Mouse (Mus musculus): ENCODE measurements around the gene Slc30a4.

Gene Slc30a4

GRCm38 (mm10) chr2:122681379-122682137 lies 20.9 kb downstream of the Slc30a4 start:
- DNase-seq (ENCODE audit: low read depth, low spot score), result peak; percentile 42

DNA sequence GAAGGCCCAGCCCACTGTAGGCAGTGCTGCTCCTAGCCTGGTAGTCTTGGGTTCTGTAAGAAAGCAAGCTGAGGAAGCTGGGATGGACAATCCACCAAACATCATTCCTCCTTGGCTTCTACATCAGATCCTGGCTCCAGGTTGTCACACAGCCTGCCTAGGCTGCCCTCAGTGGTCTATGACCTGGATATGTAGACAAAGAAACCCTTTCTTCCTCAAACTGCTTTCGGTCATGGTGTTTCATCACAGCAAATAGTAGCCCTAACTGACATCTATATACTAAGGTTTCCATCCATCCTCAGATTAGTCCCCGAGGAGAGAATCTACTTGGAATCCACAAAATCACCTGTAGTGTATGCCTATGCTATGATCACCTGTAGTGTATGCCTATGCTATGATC lies 27.3 kb downstream of the Slc30a4 start:
- DNase-seq (ENCODE audit: low read depth, low spot score), result no peak

DNA sequence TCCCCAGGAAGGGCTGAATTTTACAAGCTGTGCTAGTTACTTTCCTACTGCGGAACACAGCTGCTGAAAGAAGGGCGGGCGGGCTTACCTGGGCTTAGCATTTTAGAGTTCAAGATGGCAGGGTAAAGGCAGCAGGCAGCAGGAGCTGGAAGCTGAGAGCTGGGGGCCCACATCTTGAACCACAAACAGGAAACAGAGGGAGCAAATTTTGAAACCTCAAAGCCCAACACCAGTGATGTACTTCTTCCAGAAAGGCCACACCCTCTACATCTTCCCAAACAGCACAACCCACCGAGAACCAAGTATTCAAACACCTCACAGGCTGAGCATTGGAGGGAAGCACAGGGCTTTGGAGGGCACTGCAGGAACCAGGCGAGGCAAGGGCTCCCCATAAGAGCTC lies 29.6 kb downstream of the Slc30a4 start:
- no peak for DNase-seq (ENCODE audit: low read depth, low spot score)

DNA sequence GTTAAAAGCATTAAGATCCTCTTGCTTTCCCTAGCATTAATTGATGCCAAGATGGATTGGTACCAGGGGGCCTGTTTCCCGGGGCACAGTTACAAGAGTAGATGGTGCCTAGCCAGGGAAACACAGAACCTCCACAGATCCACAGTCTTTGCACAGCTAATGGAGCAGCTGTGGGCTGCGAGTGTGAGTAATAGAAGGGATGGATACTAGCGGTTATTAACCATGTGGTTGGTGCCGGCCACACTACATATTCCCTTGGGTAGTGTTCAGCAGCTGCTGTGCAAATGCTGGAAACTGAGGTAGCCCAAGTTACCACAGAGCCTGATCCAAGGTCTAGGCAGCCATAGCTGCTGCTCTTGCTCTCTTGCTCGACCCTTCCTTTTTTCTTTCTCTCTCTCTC lies 30.7 kb downstream of the Slc30a4 start:
- DNase-seq (ENCODE audit: low read depth, low spot score), result no peak

DNA sequence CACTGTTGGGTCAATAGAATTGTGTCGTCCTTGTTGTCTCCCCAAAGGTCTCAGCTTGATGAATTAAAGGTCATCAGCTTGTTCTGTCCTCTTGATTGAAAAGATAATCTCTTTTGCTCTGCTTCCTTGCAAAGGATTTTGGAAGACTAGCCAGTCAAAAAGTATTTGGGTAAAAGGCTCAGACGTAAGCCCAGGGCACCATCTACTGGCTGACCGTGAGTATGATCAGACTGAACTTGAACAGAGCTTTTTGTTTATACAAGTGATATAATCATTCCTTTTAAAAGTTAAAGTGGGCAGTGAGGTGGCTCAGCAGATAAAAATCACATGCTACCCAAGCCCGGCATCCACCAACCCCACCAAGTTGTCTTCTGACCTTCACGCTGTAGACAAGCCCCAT lies 34.6 kb downstream of the Slc30a4 start:
- peak; percentile 33 for DNase-seq (ENCODE audit: low read depth, low spot score)

DNA sequence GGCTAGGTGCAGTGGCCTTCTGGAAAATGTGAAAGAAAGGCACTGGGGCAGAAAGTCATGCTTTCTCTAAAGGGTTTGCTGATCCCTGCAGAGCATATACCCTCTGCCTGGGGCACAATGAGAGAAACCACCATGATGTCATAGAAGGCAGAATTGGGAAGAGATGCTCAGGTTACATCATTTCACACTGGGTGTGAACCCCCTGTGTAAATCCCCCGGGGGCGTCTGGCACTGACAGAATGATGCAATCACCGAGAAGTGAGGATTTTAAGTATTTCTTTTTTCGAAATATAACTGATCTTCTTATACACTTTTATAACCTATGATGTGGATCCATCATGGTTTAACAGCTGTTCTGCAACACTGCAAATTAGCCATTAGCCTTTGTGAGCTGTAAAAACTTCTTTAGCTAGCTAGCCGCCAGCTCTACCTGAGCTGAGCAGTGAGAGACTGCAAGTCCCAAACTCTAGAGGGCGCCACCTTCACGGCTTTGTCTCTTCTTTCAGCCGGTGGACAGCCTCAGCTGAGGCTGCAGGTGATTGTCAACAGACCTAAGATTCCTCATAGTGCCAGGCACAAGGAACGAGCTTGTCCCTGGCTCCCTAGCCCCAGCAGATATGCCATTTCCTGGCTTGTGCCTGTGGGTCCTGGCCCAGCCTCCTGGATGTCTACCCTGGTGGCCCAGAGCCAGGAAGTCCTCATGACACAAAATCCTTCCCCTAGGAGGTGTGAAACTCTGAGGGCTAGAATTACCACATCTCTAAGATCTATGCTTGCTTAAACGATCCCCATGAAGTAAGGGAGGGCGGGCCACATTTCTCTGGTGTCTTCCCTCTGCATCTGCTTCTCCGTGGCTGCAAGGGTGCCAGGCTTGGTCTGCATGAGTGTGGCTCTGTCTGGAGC lies 36.2 kb downstream of the Slc30a4 start:
- DNase-seq (ENCODE audit: low read depth, low spot score), result no peak

- DNase-seq (ENCODE audit: low read depth, low spot score), result no peak
Measured at GRCm38 (mm10) chr2:122665253-122665972, 37.0 kb downstream of the Slc30a4 start.

GRCm38 (mm10) chr2:122659825-122660224 lies 42.6 kb downstream of the Slc30a4 start:
- no peak for DNase-seq (ENCODE audit: low read depth, low spot score)

DNA sequence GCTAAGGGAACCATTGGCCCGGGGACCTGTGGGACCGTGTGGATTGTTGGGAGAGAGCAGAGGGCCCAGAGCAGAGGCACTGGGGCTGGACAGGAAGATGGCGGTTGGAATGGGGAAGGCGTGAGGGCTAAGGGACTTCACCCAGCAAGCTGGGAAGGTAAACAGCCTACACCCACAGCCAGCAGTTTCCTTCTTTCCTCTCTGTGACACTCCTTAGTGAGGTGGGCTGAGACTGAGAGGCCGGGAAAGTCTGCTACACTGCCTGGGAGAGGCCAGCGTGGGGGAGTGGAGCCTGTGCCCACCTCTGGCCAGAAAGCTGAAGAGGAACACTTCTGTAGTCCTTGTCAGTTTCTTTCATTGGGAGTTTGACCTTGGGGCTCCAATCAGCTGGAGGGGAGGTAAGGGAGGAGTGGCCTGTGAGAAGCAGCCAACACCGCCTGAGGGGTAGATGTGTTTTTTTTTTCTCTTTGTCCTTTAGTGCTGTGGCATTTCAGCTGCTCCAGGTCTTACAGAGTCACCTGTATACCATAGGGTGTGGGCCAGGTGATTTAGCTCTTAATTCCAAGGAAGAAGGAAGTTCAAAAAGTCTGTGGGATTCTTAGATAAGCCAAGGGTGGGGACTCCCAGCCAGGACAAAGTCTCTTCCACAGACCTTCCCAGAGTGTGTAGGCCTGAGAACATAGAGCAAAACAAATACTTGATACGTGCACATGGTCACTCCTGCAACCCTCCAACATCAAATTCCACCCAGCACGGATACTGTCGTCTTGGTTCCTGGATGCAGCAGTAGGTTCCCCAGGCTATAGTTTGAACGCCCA lies 44.5 kb downstream of the Slc30a4 start:
- no peak for DNase-seq (ENCODE audit: low read depth, low spot score)

DNA sequence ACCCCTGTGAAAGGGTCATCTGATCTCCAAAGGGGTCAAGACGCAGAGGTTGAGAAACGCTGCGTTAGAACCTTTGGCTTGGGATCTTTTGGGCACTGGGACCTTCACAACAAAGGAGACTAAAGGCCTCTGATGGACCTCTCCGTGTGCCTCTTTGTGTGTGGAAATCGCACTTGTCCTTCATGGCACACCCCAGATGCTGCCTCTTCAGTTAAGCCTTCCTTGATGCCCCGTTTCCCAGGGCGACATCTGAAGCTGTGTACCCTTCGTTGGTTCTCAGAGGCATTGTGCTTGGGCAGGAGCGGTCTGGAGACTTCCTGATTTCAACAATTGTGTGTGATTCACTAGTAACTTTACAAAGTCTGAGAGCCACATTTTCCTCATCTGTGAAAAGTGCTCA lies 45.7 kb downstream of the Slc30a4 start:
- no peak for DNase-seq (ENCODE audit: low read depth, low spot score)

DNA sequence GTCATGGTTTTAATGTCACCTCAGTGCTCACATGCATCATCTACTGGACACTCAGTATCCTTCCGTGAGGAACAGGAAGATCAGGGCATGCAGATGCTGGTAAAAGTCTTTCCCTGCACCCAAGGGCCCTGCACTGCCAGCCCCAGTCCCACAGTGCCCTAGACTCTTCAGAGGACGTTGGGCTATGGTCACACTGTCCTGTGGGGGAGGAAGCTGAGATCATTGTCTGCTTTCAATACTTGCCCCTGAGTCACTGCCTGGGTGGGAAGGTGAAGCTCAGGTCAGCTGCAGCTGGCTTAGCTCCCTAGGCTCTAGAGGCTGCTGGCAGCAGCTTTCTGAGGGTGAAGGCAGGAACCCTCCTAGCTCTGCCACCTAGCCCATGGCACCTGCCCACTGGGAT lies 46.4 kb downstream of the Slc30a4 start:
- no peak for DNase-seq (ENCODE audit: low read depth, low spot score)

DNA sequence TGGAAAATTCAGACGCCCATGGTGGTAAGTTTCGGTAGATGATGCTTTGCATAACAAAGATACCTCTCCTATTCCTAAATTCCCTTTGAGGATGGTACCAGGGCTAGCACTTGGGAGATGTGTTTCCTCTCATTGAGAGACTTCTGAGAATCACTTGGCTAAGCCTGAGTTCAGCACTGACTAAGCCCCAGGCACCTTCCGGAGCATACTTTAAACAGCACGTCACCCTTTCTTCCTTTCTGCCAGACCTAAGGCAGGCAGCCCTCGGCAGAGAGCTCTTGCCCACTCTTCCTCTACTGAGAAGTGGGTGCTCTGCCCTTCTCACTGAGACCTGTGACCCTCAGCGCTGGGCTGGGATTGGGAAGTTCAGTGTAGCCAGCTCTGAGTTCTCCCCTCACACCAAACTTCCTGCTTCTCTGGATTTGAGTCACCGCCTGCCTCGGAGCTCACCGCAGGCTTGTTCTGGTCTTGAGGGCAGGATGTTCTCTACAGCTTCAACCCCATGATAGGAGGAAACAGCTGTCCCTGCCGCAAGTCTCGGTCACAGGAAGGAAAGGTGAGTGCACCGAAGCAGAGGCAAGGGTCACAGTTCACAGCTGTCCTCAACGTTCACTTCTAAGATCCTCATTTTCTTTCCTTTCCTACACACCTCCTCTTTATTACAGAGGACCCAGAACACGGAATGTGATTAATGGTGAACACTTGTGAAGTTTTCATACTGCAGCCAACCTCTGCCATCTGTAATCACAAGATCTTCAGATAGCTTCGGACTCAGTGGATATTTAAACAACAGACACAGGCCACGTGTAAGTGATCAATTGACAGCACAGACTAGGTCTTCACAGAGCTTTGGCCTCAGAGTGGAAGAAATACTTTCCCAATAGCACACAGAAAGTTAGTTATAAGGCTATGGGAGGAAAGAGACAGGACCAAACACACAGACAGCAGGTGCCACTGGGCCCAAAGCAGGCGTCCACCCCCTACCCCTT lies 50.1 kb downstream of the Slc30a4 start:
- no peak for DNase-seq (ENCODE audit: low read depth, low spot score)

DNA sequence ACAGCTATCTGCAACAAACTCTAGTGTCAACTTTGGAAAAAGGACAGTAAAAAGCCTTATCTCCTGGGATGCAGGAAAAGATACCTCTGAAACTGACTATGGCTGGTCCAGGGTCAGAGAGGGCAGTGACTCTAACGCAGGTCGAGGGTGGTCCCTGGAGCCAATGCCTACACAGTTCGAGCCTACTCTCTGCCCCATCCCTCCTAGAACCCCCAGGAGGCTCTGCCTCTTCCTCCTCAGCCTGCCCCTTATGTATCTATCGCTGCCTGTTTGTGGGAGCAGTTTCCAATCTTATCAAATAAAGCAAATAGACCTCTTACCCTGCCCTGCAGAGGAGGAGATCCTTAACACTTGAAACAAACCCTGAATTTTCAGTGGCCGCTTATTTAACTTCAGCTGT lies 63.8 kb downstream of the Slc30a4 start:
- no peak for DNase-seq (ENCODE audit: low read depth, low spot score)

DNA sequence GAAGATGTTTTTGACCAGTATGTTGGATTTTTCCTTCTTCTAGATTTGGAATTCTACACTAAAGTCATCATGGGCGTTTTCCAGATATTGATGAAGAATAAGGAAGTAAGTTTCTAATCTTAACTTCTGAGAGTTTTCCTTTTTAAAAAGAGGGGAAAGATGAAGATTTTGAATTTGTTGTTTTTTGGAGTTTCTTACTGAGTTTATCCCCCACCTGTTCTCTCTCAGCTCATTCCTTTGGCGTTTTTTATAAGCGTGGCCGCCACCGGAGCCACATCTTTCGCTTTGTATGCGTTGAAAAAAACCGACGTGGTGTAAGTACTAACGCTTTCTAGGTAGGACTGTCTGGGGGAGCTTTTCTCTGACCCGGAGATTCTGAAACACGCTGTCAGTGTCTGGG lies 64.4 kb downstream of the Slc30a4 start:
- no peak for DNase-seq (ENCODE audit: low read depth, low spot score)

DNA sequence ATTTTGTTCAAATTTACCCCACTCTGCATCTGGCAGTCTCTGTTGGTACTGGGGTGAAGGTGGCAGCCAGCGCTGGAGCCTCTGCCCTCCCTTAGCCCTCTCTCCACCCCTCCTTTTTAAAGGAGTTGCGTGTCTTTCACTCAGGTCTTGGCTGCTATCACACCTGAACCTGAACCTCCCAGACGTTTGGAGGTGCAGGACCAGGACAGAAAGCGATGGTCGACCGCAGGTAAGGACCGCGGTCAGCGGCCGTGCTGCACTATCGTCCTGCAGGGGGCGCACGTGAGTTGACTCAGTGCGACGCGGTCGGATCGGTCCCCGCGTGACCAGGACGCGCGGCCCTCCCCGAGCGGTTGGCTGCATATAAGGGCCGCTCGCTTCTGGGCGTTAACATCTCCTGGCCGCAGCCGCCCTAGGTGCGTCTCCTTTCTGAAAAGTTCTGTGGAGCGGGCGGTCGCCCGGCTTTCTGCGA lies 64.9 kb downstream of the Slc30a4 start:
- peak; percentile 61 for DNase-seq (ENCODE audit: low read depth, low spot score)

DNA sequence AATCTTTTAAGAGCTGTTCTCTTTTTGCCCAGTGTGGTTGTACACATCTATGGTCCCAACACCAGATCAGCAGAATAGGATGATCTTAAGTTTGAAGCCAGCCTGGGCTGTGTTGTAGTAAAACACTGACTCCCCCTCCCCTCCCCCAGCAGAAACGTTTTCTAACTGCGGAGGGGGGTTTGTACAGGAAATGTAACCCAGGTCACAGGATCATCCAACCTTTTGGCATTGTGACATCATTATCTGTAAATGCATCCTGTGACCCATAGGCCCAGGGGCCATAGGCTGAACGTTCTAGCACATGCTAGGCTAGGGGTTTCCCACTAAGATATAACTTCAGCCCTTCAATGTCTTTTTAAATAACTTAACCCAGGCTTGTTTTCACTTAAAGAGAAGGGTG lies 65.8 kb downstream of the Slc30a4 start, which contains the start of gene AA467197:
Gene AA467197, plus strand, starts transcription at position 301 of the 400 bp plus-strand sequence.
- no peak for DNase-seq (ENCODE audit: low read depth, low spot score)
